Mouse (Mus musculus) layer of hippocampus, postnatal 36 days (tissue): ENCODE results near the gene Wdr35. TPM values are rescaled to one million over a fixed set of nuclear protein-coding genes. Genes with fewer than 3 reads are reported as not detected.
A peak's percentile ranks its signal among the peaks of the same experiment; 100 is the strongest.
"Not testable (repeated sequence)": the region's sequence is repeated elsewhere in the genome, so short reads cannot be mapped to it uniquely, and the experiment has no call there.

Source experiments
- DNase-seq, 2 experiments: peaks; one replicate each; pipeline ENCODE4 v3.0.0; 2022
- total RNA-seq, 2 experiments: library from RNA; stranded (reverse); gene quantifications; 2 replicates each; pipeline ENCODE4 v1.2.3; 2021

The Wdr35 gene
- total RNA-seq, 2 experiments from 2014 or later: 43.8 to 44.5 TPM

DNA sequence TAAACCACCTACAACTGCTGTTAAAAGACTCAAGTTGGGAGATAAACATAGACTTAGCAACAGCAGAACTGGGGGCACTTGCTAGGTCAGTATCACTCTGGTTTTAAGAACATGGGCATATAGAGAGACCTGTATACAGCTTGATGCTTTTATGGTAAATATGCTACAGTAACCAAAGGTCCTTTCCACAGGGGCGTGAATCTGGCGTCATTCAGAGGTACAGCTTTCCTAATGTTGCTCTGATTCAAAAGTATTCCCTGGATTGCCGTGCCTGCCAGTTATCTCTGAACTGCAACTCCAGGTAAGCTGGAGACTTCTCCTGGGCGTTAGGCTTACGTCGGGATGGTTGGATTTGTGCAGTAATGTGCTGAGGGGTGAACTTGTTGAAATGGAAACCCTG lies 34.1 kb downstream of the Wdr35 start:
- DNase-seq: no peak

GRCm38 (mm10) chr12:9010311-9010710 lies 36.6 kb downstream of the Wdr35 start:
- no peak for DNase-seq

- DNase-seq: no peak
Observed at GRCm38 (mm10) chr12:9016376-9016775, 42.7 kb downstream of the Wdr35 start.

DNA sequence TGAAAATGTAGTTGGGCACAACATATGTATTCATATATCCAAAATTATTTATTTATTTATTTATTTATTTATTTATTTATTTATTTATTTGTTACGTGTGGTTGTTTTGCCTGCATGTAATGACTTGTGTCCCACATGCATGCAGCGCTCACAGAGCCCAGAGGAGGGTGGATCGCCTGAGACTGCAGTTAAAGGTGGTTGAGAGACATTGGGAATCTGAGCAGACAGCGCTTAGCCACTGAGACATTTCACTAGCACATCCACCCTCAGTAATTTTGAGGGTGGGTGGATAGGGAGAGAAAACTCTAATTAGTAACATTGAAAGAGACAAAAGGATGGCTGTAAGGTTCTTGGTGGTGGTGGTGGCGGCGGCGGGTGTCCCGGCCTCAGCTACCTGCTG lies 46.7 kb downstream of the Wdr35 start:
- no peak for DNase-seq

- no peak for DNase-seq
Observed at GRCm38 (mm10) chr12:9020986-9021385, 47.3 kb downstream of the Wdr35 start.

- DNase-seq: no peak
Observed at GRCm38 (mm10) chr12:9023031-9023430, 49.3 kb downstream of the Wdr35 start.

GRCm38 (mm10) chr12:9024071-9024470 lies 50.4 kb downstream of the Wdr35 start:
- no peak for DNase-seq

DNA sequence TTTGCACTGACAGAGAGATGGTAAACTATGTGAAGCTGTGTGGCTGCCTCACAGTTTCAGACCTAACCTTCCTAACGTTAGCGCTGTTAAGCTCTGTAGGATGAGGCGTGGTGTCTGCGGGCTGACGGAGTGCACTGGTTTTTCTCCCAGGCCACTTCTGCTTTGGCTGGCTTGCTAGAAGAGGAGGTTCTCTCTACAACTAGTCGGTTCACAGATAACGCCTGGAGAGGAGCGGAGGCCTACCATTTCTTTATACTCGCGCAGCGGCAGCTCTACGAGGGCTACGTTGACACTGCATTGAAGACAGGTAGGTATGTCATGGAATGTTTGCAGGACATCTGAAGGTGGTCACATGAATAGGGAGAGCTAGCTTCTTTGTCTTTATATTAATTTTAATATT lies 51.0 kb downstream of the Wdr35 start:
- no peak for DNase-seq

DNA sequence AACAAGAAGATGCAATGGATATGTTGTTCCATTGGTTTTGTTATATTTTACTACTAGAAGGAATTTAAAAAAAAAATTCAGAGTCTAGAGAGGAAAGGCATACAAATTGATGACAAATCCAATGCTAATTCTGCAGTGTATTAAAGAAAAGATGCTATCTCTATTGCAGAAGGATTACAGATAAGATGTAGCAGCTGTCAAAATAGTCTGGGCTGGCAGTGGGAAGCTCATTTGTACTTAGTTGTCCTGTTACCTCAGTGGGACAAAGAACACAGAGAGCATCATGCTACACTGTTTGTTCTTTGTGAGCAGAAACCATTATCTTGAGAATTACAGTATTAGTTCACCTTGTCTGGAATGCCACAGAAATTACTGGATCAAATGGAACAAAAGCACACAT lies 53.2 kb downstream of the Wdr35 start:
- DNase-seq: no peak

DNA sequence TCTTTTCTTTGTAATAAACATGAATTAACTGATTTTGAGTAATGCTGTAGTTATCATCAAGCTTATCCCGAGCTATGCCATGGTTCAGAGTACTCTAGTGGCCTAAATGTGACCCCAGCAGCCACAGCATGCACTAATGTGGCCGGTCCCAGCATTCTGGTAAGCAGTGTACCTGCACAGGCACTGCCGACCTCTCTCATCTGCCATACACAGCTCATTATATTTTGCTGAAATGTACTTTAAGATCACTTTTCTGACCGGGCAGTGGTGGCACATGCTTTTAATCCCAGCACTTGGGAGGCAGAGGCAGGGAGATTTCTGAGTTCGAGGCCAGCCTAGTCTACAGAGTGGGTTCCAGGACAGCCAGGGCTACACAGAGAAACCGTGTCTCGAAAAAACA lies 55.1 kb downstream of the Wdr35 start:
- DNase-seq: not testable (repeated sequence)

GRCm38 (mm10) chr12:9029506-9029887 lies 55.8 kb downstream of the Wdr35 start:
- no peak for DNase-seq

DNA sequence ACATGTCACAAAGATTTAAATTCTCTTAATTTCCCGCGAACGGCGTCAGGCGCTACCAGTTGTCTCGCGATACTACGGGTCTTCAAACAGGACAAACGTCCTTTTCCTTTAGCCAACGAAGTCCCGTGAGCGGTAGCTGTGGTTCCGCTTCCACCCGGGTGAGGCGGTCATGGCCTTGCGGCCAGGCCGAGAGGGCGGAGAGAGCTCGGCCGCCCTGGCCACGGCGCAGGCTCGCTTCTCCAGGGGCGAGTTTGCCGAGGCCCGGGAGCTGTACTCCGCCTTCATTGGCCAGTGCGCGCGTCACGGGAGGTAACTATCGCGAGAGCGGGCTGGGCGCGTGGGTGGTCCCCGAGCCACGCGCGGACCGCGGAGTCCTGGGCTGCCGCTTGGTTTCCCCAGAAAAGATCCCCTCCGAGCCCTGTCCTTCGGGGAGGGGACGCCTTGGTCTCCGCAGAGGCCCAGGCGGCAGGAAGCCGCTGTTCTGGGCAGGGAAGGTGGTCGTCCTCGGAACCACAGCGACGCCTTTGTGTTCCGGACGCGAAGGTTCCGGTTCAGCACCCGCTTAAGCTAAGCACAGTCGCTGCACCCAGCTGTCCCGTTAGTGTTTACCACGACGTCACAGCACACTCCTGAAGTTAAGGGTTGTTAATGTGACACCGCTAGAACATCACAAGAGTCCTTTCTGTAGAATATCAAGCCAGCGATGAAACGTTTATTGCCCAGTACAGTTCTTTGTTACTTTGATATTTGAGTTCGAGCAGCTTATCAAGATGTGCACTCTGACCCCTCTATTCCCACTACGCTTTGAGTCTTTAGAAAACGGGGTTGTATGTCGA lies 56.4 kb downstream of the Wdr35 start, which contains the start of gene Ttc32:
Ttc32 (plus strand) TSS at position 110 of the 836 bp plus-strand sequence.
- DNase-seq: peak; percentile 94 to 95

DNA sequence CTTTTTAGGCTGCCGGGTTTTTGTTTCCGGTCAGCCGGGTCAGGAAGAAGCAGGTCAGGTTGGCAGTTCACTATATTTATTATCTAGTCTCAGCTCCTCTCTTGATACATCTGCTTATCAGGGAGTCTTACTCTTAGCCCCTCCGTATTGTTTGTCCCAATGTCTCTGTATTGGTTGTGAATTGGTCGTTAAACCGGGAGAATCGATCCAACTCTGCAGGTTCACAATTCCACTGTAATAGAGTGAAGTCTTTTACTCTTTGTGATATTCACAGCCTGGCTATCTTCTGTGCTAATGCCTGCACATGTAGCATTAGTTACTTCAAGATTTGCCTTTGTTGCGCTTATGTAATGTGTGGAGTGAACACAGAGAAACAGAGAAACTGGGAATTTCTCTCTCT lies 57.5 kb downstream of the Wdr35 start:
- DNase-seq: no peak

DNA sequence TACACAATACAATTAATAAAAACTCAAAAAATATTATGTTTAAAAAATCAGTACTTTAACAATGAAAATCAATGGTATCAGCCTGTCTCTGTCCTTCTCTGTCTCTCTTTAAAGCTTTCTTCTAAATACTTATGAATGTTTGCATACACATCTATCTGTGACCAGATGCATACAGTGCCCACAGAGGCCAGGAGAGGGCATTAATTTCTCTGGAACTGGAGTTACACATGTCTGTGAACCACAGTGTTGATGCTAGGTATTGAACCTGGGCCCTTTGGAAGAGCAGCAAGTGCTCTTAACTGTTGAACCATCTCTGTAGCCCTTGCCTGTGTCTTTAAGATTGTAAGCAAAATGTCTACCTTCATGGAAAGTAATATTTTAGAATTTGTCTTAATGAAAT lies 59.4 kb downstream of the Wdr35 start:
- no peak for DNase-seq

- DNase-seq: no peak
Observed at GRCm38 (mm10) chr12:9036409-9036808, 62.7 kb downstream of the Wdr35 start.

DNA sequence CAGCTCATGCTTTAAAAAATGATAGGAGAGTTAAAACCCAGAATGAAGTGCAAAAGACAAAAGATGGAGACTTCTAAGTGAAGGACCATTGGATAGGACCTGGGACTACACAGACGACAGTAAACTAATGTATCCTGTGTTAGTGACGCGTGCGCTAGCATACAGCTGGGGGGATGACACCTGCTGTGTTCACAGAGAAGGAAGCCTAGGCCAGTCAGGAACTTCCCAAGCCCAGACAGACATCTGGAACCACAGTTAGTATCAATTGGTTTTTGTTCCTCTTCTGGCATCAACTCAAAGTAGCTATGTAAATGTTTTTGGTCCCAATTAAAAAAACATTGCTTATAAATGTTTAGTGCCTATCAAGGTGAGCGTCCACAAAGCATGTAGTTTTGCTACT lies 66.5 kb downstream of the Wdr35 start:
- DNase-seq: no peak

DNA sequence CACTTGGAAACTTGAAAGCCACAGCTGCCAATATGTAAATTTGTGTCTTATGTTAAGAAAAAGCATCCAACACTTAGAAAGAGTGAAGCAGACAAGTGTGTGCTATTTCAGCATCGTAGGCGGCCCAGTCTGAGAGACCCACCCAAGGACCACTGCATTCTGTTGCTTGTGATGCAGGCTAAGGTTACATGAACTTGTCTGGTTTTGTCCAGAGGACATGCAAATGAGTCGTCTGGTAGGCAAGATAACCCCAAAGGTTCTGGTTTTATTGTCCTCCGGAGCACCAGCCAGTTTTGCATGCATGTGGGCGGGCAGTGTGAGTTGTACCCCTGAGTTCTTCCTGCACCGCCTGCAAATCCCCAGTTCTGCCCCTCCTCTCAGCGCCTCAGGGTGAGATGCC lies 67.0 kb downstream of the Wdr35 start:
- DNase-seq: no peak

GRCm38 (mm10) chr12:9042316-9042715 lies 68.6 kb downstream of the Wdr35 start:
- no peak for DNase-seq

- DNase-seq: no peak
Observed at GRCm38 (mm10) chr12:9042759-9043158, 69.1 kb downstream of the Wdr35 start.

GRCm38 (mm10) chr12:9044666-9045065 lies 71.0 kb downstream of the Wdr35 start:
- DNase-seq: no peak

DNA sequence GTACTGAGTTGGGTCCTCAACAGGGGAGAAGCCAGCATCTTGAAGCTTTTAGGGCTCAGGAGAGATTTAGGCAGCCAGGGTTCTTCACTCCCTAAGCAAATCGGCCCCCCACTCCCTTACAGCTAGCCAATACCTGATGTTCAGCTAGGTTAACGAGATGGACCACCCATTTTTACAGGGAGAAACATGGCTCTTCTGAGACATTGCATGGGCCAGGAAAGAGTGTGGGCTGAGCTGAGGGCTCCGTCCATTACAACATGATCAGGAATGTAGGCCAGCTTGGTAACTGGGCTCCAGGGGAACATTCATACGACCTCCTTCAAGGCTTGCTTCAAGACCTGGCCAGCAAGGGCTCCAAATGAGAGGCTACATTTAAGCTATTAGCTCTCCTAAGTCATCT lies 73.0 kb downstream of the Wdr35 start:
- DNase-seq: no peak

DNA sequence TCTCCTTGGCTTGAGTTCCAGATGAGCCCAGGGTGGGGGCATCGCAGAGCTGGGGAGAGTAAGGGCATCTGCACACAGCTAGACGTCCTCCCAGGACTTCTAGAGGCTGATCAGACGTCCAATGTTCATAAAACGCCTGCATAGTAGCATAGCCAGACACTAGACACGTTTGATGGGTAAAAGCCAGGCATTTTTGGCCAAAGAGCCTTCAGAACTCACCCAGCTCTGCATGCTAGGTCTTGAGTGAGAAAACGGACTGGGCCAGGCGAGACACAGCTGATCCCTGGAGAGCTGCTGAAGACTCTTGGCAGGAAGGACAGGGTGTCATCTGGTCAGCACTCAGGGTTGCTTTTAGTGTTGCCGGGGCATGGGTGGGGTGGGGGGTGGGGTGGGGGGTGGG lies 74.4 kb downstream of the Wdr35 start:
- no peak for DNase-seq

DNA sequence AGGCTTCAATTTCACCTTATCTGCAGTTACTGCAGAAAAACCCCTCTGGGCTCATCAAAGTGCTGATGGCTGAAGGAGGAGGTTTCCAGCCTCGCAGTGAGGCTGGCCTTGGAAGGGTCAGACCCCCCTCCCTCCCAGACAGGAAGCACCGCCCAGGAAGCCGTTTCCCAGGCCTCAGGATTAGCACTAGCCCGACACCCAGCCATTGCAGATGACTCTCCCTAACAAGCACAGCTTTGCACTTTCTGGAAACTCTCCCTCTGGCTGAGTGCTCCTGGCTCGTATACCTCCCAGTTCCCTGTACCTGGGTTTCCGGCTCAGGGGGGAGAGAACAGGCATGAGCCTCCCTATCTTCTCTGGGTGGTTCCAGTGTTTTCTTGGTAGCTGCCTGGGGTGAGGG lies 77.1 kb downstream of the Wdr35 start:
- DNase-seq: no peak

DNA sequence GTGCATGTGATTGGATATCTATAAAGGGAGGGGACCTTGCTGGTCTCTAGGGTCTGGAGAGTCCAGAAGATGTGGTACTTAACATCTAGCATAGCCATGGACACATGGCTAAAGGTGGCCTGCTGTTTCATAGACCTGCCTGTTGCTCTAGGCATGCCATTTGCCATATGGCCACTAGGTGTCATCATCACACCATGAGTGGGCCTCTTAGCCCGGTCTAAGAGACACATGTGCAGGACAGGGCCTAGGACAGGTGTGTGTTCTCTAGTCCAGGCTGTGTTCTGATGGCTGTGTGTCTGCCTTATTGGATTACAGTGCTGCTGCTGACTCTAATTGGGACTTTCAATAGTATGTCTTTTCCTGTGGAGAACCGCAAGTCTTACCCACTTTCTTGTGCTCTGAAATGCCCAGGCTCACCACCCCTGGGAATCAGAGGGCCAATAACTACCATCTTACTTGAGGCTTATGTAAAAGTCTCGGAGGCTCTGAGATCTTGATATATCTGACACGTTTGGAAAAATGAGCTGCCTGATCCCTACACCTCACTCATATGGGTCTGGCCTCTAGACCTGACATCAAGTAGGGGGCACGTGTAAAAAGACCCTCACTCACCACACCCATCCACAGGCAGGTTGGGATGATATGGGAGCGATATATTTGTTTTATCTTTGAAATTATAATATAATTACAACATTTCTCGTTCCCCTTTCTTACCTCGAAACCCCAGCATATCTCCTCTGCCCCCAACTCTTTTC lies 78.6 kb downstream of the Wdr35 start:
- DNase-seq: peak; percentile 55 to 75
